Mouse (Mus musculus): ENCODE data around the gene Col8a2. TPM values are rescaled to one million over a fixed set of nuclear protein-coding genes. Genes with fewer than 3 reads are reported as not detected.

The Col8a2 gene
- total and polyA plus RNA-seq, 3 experiments, result not detected

- TF ChIP-seq JUN (IDR thresholded peaks at IDR 0.05; ENCODE audit: insufficient read depth, low read depth, low read length) (no peak), MAFK (IDR thresholded peaks at IDR 0.05; ENCODE audit: insufficient replicate concordance, low read length) (no peak), IRF4 (IDR thresholded peaks at IDR 0.05; ENCODE audit: low read depth, low read length) (no peak), MAX (IDR thresholded peaks at IDR 0.05; ENCODE audit: low read length) (no peak), E2F4 (IDR thresholded peaks at IDR 0.05; ENCODE audit: insufficient replicate concordance, low read depth, low read length) (no peak), NRF1 (IDR thresholded peaks at IDR 0.05; ENCODE audit: low read depth, low read length) (no peak), RCOR1 (conservative IDR thresholded peaks at IDR 0.05; ENCODE audit: low read depth, low read length) (no peak), RAD21 (IDR thresholded peaks at IDR 0.05; ENCODE audit: low read depth, low read length) (no peak), POLR2A (IDR thresholded peaks at IDR 0.05; ENCODE audit: low read depth, low read length) (no peak), SIN3A (IDR thresholded peaks at IDR 0.05; ENCODE audit: low read length) (0 out of 2 replicates have a peak, but pooled peaks have one; percentile 35), TBP (conservative IDR thresholded peaks at IDR 0.05; ENCODE audit: low read depth, low read length) (0 out of 2 replicates have a peak, but pooled peaks have one; percentile 11)
These were observed 29.4 kb upstream of the Col8a2 start (continued) for GRCm38 (mm10) chr4:126256967-126257881.

DNA sequence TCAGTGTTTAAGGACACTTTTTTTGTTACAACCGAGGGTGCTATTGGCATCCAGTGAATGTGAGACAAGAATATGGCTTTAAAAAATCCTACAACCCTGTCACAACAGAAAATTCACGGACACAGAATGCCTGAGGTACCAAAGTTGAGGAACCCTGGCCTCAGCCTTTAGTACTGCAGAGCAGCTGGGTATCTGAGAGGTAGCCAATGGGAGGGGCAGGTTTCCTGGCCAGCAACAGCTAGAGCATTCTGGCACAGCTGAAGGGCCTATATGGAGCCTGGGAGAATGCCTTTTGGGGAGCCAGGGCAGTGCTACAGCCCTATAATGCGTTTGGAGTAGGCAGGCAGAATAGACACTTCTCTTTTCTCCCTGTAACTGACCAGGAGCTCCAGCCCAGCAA lies 27.5 kb upstream of the Col8a2 start:
- peak overlapping the region; percentile 92 for H3K27ac ChIP-seq (ENCODE audit: insufficient read depth, low read depth)
- no peak for DNase-seq (ENCODE audit: extremely low read depth)
- TF ChIP-seq PAX5 (IDR thresholded peaks at IDR 0.05; ENCODE audit: low read length) (no peak), MAX (IDR thresholded peaks at IDR 0.05; ENCODE audit: low read length) (no peak), TBP (conservative IDR thresholded peaks at IDR 0.05; ENCODE audit: low read depth, low read length) (no peak), RAD21 (IDR thresholded peaks at IDR 0.05; ENCODE audit: low read depth, low read length) (no peak), NELFE (IDR thresholded peaks at IDR 0.05; ENCODE audit: low read depth, low read length) (no peak), POLR2A (IDR thresholded peaks at IDR 0.05; ENCODE audit: low read depth, low read length) (no peak), MXI1 (IDR thresholded peaks at IDR 0.05; ENCODE audit: low read depth, low read length) (no peak), MAZ (IDR thresholded peaks at IDR 0.05; ENCODE audit: low read depth, low read length) (no peak), GABPA (IDR thresholded peaks at IDR 0.05; ENCODE audit: insufficient replicate concordance, low read depth, low read length) (no peak), CHD1 (IDR thresholded peaks at IDR 0.05; ENCODE audit: low read depth, low read length) (no peak), USF2 (conservative IDR thresholded peaks at IDR 0.05; ENCODE audit: low read depth, low read length) (no peak), KAT2A (IDR thresholded peaks at IDR 0.05; ENCODE audit: insufficient replicate concordance, low read length) (no peak)
- peaks cover 0 to 7% of the 10 kb centered on the region in 2 experiments for H3K36me3 ChIP-seq (replicated peaks in 1 of 2; ENCODE audit: control insufficient read depth in 1 of 2, insufficient read depth in 1 of 2, low read length in 1 of 2)
- dilution Hi-C loops (cut with MboI; ENCODE audit: extremely low pct_ligation_motif_present, extremely low pct_unique_long_range_greater_than_20kb, low sequenced_read_pairs) (no loop called here), in situ Hi-C loops (cut with MboI; ENCODE audit: low pct_ligation_motif_present, low pct_unique_long_range_greater_than_20kb, low sequenced_read_pairs) (no loop called here)
- no peak overlapping the region for H3K9ac ChIP-seq (ENCODE audit: insufficient read depth, low read depth)
- no peaks in the 10 kb centered on the region for H3K9me3 ChIP-seq (replicated peaks; ENCODE audit: low read length)
- H3K27me3 ChIP-seq (replicated peaks), result no peaks in the 10 kb centered on the region
- no peak overlapping the region for H3K4me3 ChIP-seq (replicated peaks in 1 of 3; ENCODE audit: low read depth in 2 of 3, low read length in 2 of 3, poor library complexity in 1 of 3)
- H3K79me2 ChIP-seq (replicated peaks; ENCODE audit: control insufficient read depth, extremely low read depth, insufficient read depth, poor library complexity, severe bottlenecking), result peaks cover 21% of the 10 kb centered on the region
- H3K4me1 ChIP-seq (ENCODE audit: control insufficient read depth in 1 of 2, insufficient read depth in 2 of 2), result peaks cover 31 to 52% of the 10 kb centered on the region in 2 experiments
- H3K4me2 ChIP-seq (ENCODE audit: insufficient read depth, low read depth, poor library complexity, severe bottlenecking), result peak overlapping the region; percentile 42

All from CH12.LX (cell line).